Mouse (Mus musculus) CH12.LX (cell line): Measurements from ENCODE around the gene Defb45. TPM values are rescaled to one million over a fixed set of nuclear protein-coding genes. Genes with fewer than 3 reads are reported as not detected.

Source experiments
- DNase-seq: peaks from one replicate; pipeline ENCODE4 v3.0.0-alpha.2; 2013; ENCODE audit errors: extremely low read depth
- H3K27ac ChIP-seq: 2 replicates; pipeline ENCODE4 v1.5.1; 2012; ENCODE audit warnings: low read depth, mild to moderate bottlenecking, control low read depth, moderate library complexity; ENCODE audit not compliant: insufficient read depth
- H3K27me3 ChIP-seq: replicated peaks from 2 replicates; pipeline ENCODE3; 2012; ENCODE audit warnings: inconsistent platforms
- H3K36me3 ChIP-seq, 2 experiments: replicated peaks in 1 of 2; 2 replicates each; pipeline versions ENCODE3 to v1.6.1; 2012; ENCODE audit warnings: inconsistent platforms in 1 of 2, low read length in 1 of 2, mild to moderate bottlenecking in 1 of 2, mixed read lengths in 1 of 2, moderate library complexity in 1 of 2; ENCODE audit not compliant: control insufficient read depth in 1 of 2, insufficient read depth in 1 of 2
- H3K4me1 ChIP-seq, 2 experiments: 2 replicates each; pipeline ENCODE4 v1.6.1; 2012; ENCODE audit warnings: inconsistent platforms in 1 of 2, moderate library complexity in 1 of 2; ENCODE audit not compliant: insufficient read depth in 2 of 2, control insufficient read depth in 1 of 2
- H3K4me2 ChIP-seq: 2 replicates; pipeline ENCODE4 v1.6.1; 2012; ENCODE audit warnings: low read depth, mild to moderate bottlenecking, control low read depth; ENCODE audit not compliant: poor library complexity, insufficient read depth, severe bottlenecking
- H3K4me3 ChIP-seq, 3 experiments: fragments of 150-350 bp in 1 of 3; sonication (generic) in 1 of 3; replicated peaks in 1 of 3; 2 replicates each; pipeline versions ENCODE3 to v1.5.1; 2011 to 2012; ENCODE audit warnings: low read depth in 2 of 3, low read length in 2 of 3, mild to moderate bottlenecking in 2 of 3, moderate library complexity in 2 of 3, control low read depth in 1 of 3, improper control_type of control experiment in 1 of 3, inconsistent platforms in 1 of 3, mixed read lengths in 1 of 3; ENCODE audit not compliant: poor library complexity in 1 of 3
- H3K79me2 ChIP-seq: replicated peaks from 2 replicates; pipeline ENCODE4 v1.6.1; 2012; ENCODE audit warnings: mild to moderate bottlenecking, moderate library complexity; ENCODE audit not compliant: control insufficient read depth, poor library complexity, insufficient read depth, severe bottlenecking; ENCODE audit errors: extremely low read depth
- H3K9ac ChIP-seq: 2 replicates; pipeline ENCODE4 v1.6.1; 2012; ENCODE audit warnings: low read depth, mild to moderate bottlenecking, control low read depth, moderate library complexity; ENCODE audit not compliant: insufficient read depth
- H3K9me3 ChIP-seq: replicated peaks from 2 replicates; pipeline ENCODE3; 2012; ENCODE audit warnings: low read length, inconsistent platforms, mixed read lengths
- CHD1 ChIP-seq: IDR thresholded peaks from 2 replicates; pipeline ENCODE4 v1.6.1; 2012; ENCODE audit warnings: low read depth, low read length, improper control_type of control experiment, inconsistent platforms
- CHD2 ChIP-seq: IDR thresholded peaks from 2 replicates; pipeline ENCODE4 v1.6.1; 2011; ENCODE audit warnings: low read length, improper control_type of control experiment
- CTCF ChIP-seq, 2 experiments: IDR thresholded peaks in 1 of 2; conservative IDR thresholded peaks in 1 of 2; 2 replicates each; pipeline ENCODE4 v1.5.1; 2011 to 2012; ENCODE audit warnings: low read depth in 2 of 2, low read length in 2 of 2, improper control_type of control experiment in 1 of 2, inconsistent platforms in 1 of 2, mild to moderate bottlenecking in 1 of 2, moderate library complexity in 1 of 2
- ELF1 ChIP-seq: IDR thresholded peaks from 2 replicates; pipeline ENCODE4 v1.6.1; 2014; ENCODE audit warnings: low read depth, mild to moderate bottlenecking, inconsistent platforms, low read length, improper control_type of control experiment
- EP300 ChIP-seq: IDR thresholded peaks from 2 replicates; pipeline ENCODE4 v1.6.1; 2011; ENCODE audit warnings: low read length, improper control_type of control experiment
- ETS1 ChIP-seq: conservative IDR thresholded peaks from 2 replicates; pipeline ENCODE4 v1.6.1; 2012; ENCODE audit warnings: low read depth, mild to moderate bottlenecking, inconsistent platforms, low read length, improper control_type of control experiment, moderate library complexity
- GABPA ChIP-seq: IDR thresholded peaks from 2 replicates; pipeline ENCODE4 v1.6.1; 2012; ENCODE audit warnings: low read depth, low read length, improper control_type of control experiment, inconsistent platforms; ENCODE audit not compliant: insufficient replicate concordance
- IRF4 ChIP-seq: IDR thresholded peaks from 2 replicates; pipeline ENCODE4 v1.6.1; 2014; ENCODE audit warnings: low read depth, mild to moderate bottlenecking, inconsistent platforms, low read length, improper control_type of control experiment
- JUN ChIP-seq: IDR thresholded peaks from 2 replicates; pipeline ENCODE4 v1.6.1; 2011; ENCODE audit warnings: low read depth, mild to moderate bottlenecking, low read length, improper control_type of control experiment, moderate library complexity; ENCODE audit not compliant: insufficient read depth
- MEF2A ChIP-seq: IDR thresholded peaks from 2 replicates; pipeline ENCODE4 v1.6.1; 2014; ENCODE audit warnings: low read depth, mild to moderate bottlenecking, inconsistent platforms, low read length, improper control_type of control experiment, borderline replicate concordance
- MXI1 ChIP-seq: IDR thresholded peaks from 2 replicates; pipeline ENCODE4 v1.6.1; 2011; ENCODE audit warnings: mild to moderate bottlenecking, low read depth, low read length, improper control_type of control experiment
- MYC ChIP-seq: IDR thresholded peaks from 2 replicates; pipeline ENCODE4 v1.6.1; 2011; ENCODE audit warnings: low read depth, mild to moderate bottlenecking, improper control_type of control experiment, low read length
- POLR2A ChIP-seq: IDR thresholded peaks from 2 replicates; pipeline ENCODE4 v1.6.1; 2011; ENCODE audit warnings: low read depth, mild to moderate bottlenecking, improper control_type of control experiment, low read length
- POLR2AphosphoS2 ChIP-seq: IDR thresholded peaks from 2 replicates; pipeline ENCODE4 v1.6.1; 2011; ENCODE audit warnings: low read depth, low read length, improper control_type of control experiment
- TBP ChIP-seq: conservative IDR thresholded peaks from 2 replicates; pipeline ENCODE4 v1.6.1; 2011; ENCODE audit warnings: low read depth, low read length, improper control_type of control experiment
- TCF12 ChIP-seq: IDR thresholded peaks from 2 replicates; pipeline ENCODE4 v1.6.1; 2014; ENCODE audit warnings: low read depth, mild to moderate bottlenecking, inconsistent platforms, low read length, improper control_type of control experiment
- USF1 ChIP-seq: IDR thresholded peaks from 2 replicates; pipeline ENCODE4 v1.6.1; 2014; ENCODE audit warnings: low read depth, mild to moderate bottlenecking, inconsistent platforms, low read length, improper control_type of control experiment
- USF2 ChIP-seq: conservative IDR thresholded peaks from 2 replicates; pipeline ENCODE4 v1.6.1; 2011; ENCODE audit warnings: low read depth, low read length, improper control_type of control experiment
- ZC3H11A ChIP-seq: IDR thresholded peaks from 2 replicates; pipeline ENCODE4 v1.6.1; 2012; ENCODE audit warnings: low read depth, mild to moderate bottlenecking, inconsistent platforms, low read length, improper control_type of control experiment
- ZMIZ1 ChIP-seq: IDR thresholded peaks from 2 replicates; pipeline ENCODE4 v1.6.1; 2012; ENCODE audit warnings: low read depth, mild to moderate bottlenecking, inconsistent platforms, low read length, improper control_type of control experiment
- ZNF384 ChIP-seq: IDR thresholded peaks from 2 replicates; pipeline ENCODE4 v1.6.1; 2012; ENCODE audit warnings: low read depth, low read length, improper control_type of control experiment, inconsistent platforms
- dilution Hi-C: fragments of 300-500 bp; cut with MboI; formaldehyde crosslinking; loops from 2 replicates; pipeline ENCODE4 v1.14.3; 2020; ENCODE audit warnings: low sequenced_read_pairs; ENCODE audit not compliant: extremely low pct_unique_long_range_greater_than_20kb, extremely low pct_ligation_motif_present
- in situ Hi-C: fragments of 300-500 bp; cut with MboI; formaldehyde crosslinking; loops from 3 replicates; pipeline ENCODE4 v1.14.3; 2019; ENCODE audit warnings: low sequenced_read_pairs, low pct_ligation_motif_present, low pct_unique_long_range_greater_than_20kb, mixed read lengths
- polyA plus RNA-seq: library from polyadenylated mRNA; unstranded; fragments of >175 nt; gene quantifications from 2 replicates; pipeline ENCODE4 v1.2.1, GENCODE M21; 2012; ENCODE audit warnings: low read depth; ENCODE audit not compliant: insufficient read length
- total RNA-seq, 2 experiments: library from RNA; depleted of rRNA; stranded (reverse); fragments of 300-350 nt in 1 of 2; fragments of >200 nt in 1 of 2; gene quantifications; 2 replicates each; pipeline ENCODE4 v1.2.3; 2012 to 2014

Defb45 gene
- total and polyA plus RNA-seq, 3 experiments, result not detected

GRCm38 (mm10) chr2:152626774-152627591 lies 27.8 kb upstream of the Defb45 start, which contains the start of gene Rem1:
Gene Rem1 (plus strand): TSS chr2:152626951.
- no peak within 1 kb of the TSS for H3K27ac ChIP-seq
- in situ Hi-C loops, result no loop called here
- peaks cover 0 to 4% of the 10 kb centered on the region in 2 experiments; a peak in 2 of 4 replicates for H3K4me1 ChIP-seq
- no peak within 1 kb of the TSS for H3K4me2 ChIP-seq
- dilution Hi-C loops, result no loop called here
- TF ChIP-seq POLR2AphosphoS2 (no peak), CTCF (conservative IDR thresholded peaks at IDR 0.05 in 1 of 2, IDR thresholded peaks at IDR 0.05 in 1 of 2; ENCODE audit: low read depth in 2 of 2, low read length in 2 of 2) (no peak), EP300 (no peak), TCF12 (no peak), IRF4 (no peak), MYC (no peak), GABPA (no peak)
- DNase-seq, result no peak
- H3K9ac ChIP-seq, result no peak within 1 kb of the TSS
- H3K9me3 ChIP-seq, result no peaks in the 10 kb centered on the region
- no peaks in the 10 kb centered on the region for H3K27me3 ChIP-seq
- no peak within 1 kb of the TSS for H3K4me3 ChIP-seq
- H3K36me3 ChIP-seq, result no peaks in the 10 kb centered on the region
- H3K79me2 ChIP-seq, result no peaks in the 10 kb centered on the region

GRCm38 (mm10) chr2:152625256-152625655 lies 26.1 kb upstream of the Defb45 start:
- no peak overlapping the region for H3K27ac ChIP-seq
- dilution Hi-C loops, result no loop called here
- H3K4me2 ChIP-seq, result no peak overlapping the region
- H3K79me2 ChIP-seq, result no peaks in the 10 kb centered on the region
- no peaks in the 10 kb centered on the region for H3K9me3 ChIP-seq
- TF ChIP-seq IRF4 (no peak), CHD1 (no peak), USF1 (peak; percentile 44; the same call in 1 of the 2 replicates), USF2 (peak; percentile 42), TBP (no peak), EP300 (no peak), CTCF (conservative IDR thresholded peaks at IDR 0.05 in 1 of 2, IDR thresholded peaks at IDR 0.05 in 1 of 2; ENCODE audit: low read depth in 2 of 2, low read length in 2 of 2) (peak in 1 of 2 experiments; percentile 24; a peak in 1 of 4 replicates), ZNF384 (no peak)
- in situ Hi-C loops, result no loop called here
- H3K27me3 ChIP-seq, result no peaks in the 10 kb centered on the region
- DNase-seq, result no peak
- no peak overlapping the region for H3K4me3 ChIP-seq
- H3K36me3 ChIP-seq, result no peaks in the 10 kb centered on the region
- H3K9ac ChIP-seq, result no peak overlapping the region
- peaks cover 8 to 14% of the 10 kb centered on the region in 2 experiments for H3K4me1 ChIP-seq

GRCm38 (mm10) chr2:152624566-152624965 lies 25.4 kb upstream of the Defb45 start:
- DNase-seq, result no peak
- dilution Hi-C loops, result no loop called here
- H3K27ac ChIP-seq, result no peak overlapping the region

More at GRCm38 (mm10) chr2:152624566-152624965, 25.4 kb upstream of the Defb45 start:
- Histone ChIP-seq H3K4me2 (no peak overlapping the region), H3K4me3 (no peak overlapping the region), H3K27me3 (no peaks in the 10 kb centered on the region), H3K36me3 (no peaks in the 10 kb centered on the region), H3K9ac (no peak overlapping the region), H3K9me3 (no peaks in the 10 kb centered on the region), H3K79me2 (no peaks in the 10 kb centered on the region), H3K4me1 (peaks cover 8 to 20% of the 10 kb centered on the region in 2 experiments)
- TF ChIP-seq POLR2A, result no peak
- no peak for TF ChIP-seq ZC3H11A
- TF ChIP-seq GABPA, result no peak
- TF ChIP-seq CHD1, result no peak
- TF ChIP-seq CHD2, result no peak
- no peak for TF ChIP-seq TBP
- TF ChIP-seq JUN, result no peak
- TF ChIP-seq ZMIZ1, result no peak
- TF ChIP-seq USF2, result no peak
- no peak for TF ChIP-seq MEF2A
- TF ChIP-seq ELF1, result no peak
- TF ChIP-seq MXI1, result no peak
- no peak for TF ChIP-seq ETS1
- in situ Hi-C loops, result no loop called here
